Mouse (Mus musculus) kidney, adult 2 months (tissue): ENCODE results near the gene Zfp985.

Experiments
- CTCF ChIP-seq: fragments of 200-500 bp; conservative IDR thresholded peaks from 2 replicates; pipeline ENCODE4 v1.5.1; 2011; ENCODE audit warnings: low read depth, mild to moderate bottlenecking, control low read depth, low read length, moderate library complexity, mixed read lengths; ENCODE audit not compliant: insufficient read depth, insufficient read length
- POLR2A ChIP-seq: fragments of 200-500 bp; IDR thresholded peaks from one replicate; pipeline ENCODE4 v1.6.1; 2011; ENCODE audit warnings: low read depth, low read length, control low read depth

GRCm38 (mm10) chr4:147565426-147566220, 12.5 kb downstream of the Zfp985 start:
- no peak for TF ChIP-seq CTCF
- TF ChIP-seq POLR2A: no peak
